Mouse (Mus musculus): Measurements from ENCODE around the gene Elf1.

- TF ChIP-seq USF1 (IDR thresholded peaks at IDR 0.05; ENCODE audit: low read depth) = no peak
- no peak for TF ChIP-seq POLR2A (IDR thresholded peaks at IDR 0.05; ENCODE audit: insufficient read length, low read depth)
- TF ChIP-seq MYOD1 (IDR thresholded peaks at IDR 0.05; ENCODE audit: control insufficient read depth in 1 of 3, insufficient read length in 2 of 3, low read depth in 2 of 3) = no peak
- no peak for TF ChIP-seq SRF (IDR thresholded peaks at IDR 0.05; ENCODE audit: control insufficient read depth, insufficient read length, low read depth)
- no peak for TF ChIP-seq REST (IDR thresholded peaks at IDR 0.05; ENCODE audit: insufficient read depth, insufficient read length)
- no peak for TF ChIP-seq POLR2AphosphoS2 (IDR thresholded peaks at IDR 0.05; ENCODE audit: insufficient read length, low read depth)
Observed at GRCm38 (mm10) chr14:79490246-79490645, 9.3 kb downstream of the Elf1 start.

All from myocyte (in vitro differentiated cells).